ENCODE assay signal across 18 mouse cellular contexts in genomic region chr17:79091710-79092109, GRCm38 (mm10).
"Had no signal": no experiment of that assay in that cellular context is flagged by ENCODE, and none has a peak within 500 bp of the region (broad histone marks: within the 10 kb centered on the region; RNA-seq: fewer than 3 reads in every experiment).

No protein-coding gene starts in this region.

- ATAC-seq: liver, embryonic 12.5 days; midbrain, embryonic 15.5 days had no signal

- H3K9ac ChIP-seq: limb, embryonic 15.5 days; liver, embryonic 12.5 days; lung, embryonic 15.5 days; midbrain, embryonic 15.5 days; neural tube, embryonic 13.5 days had no signal

- H3K36me3 ChIP-seq: limb, embryonic 15.5 days; liver, embryonic 12.5 days; lung, embryonic 15.5 days; midbrain, embryonic 15.5 days; neural tube, embryonic 13.5 days had no signal

- H3K27ac ChIP-seq: kidney, postnatal 0 days; limb, embryonic 15.5 days; liver, embryonic 12.5 days; lung, embryonic 15.5 days; macrophage; midbrain, embryonic 15.5 days; neural tube, embryonic 13.5 days had no signal

- H3K27me3 ChIP-seq: limb, embryonic 15.5 days; liver, embryonic 12.5 days; lung, embryonic 15.5 days; megakaryocyte, embryonic 14.5 days; midbrain, embryonic 15.5 days; neural tube, embryonic 13.5 days had no signal

- H3K9me3 ChIP-seq: limb, embryonic 15.5 days; liver, embryonic 12.5 days; lung, embryonic 15.5 days; megakaryocyte, embryonic 14.5 days; midbrain, embryonic 15.5 days; neural tube, embryonic 13.5 days had no signal

- DNase-seq: kidney, postnatal 36 days; layer of hippocampus, adult 9-11 months; layer of hippocampus, postnatal 36 days; lung, postnatal 14 days; retina, postnatal 1 day; right cerebral cortex, postnatal 4 days; spleen, adult 18-20 months; thymus, adult 18-20 months; thymus, postnatal 14 days had no signal

- H3K4me1 ChIP-seq: liver, embryonic 12.5 days; megakaryocyte, embryonic 14.5 days; midbrain, embryonic 15.5 days; neural tube, embryonic 13.5 days had no signal

- H3K4me2 ChIP-seq: limb, embryonic 15.5 days; liver, embryonic 12.5 days; lung, embryonic 15.5 days; midbrain, embryonic 11.5 days; midbrain, embryonic 15.5 days; neural tube, embryonic 13.5 days had no signal

- H3K4me3 ChIP-seq: limb, embryonic 15.5 days; liver, embryonic 12.5 days; lung, embryonic 15.5 days; megakaryocyte, embryonic 14.5 days; midbrain, embryonic 15.5 days; neural tube, embryonic 13.5 days had no signal
